Mouse (Mus musculus) embryonic facial prominence, embryonic 14.5 days (tissue): ENCODE data around the gene Sesn3. TPM values are rescaled to one million over a fixed set of nuclear protein-coding genes. Genes with fewer than 3 reads are reported as not detected.
A peak's percentile ranks its signal among the peaks of the same experiment; 100 is the strongest.
"Not testable (repeated sequence)": the region's sequence is repeated elsewhere in the genome, so short reads cannot be mapped to it uniquely, and the experiment has no call there.

Source experiments
- ATAC-seq: fragments of 200-750 bp; cut with Nextera tagmentation; 2 replicates; pipeline ENCODE4 v1.8.0; 2017; ENCODE audit warnings: low read depth, moderate number of reproducible peaks, moderate TSS enrichment
- DNase-seq: peaks from one replicate; pipeline ENCODE4 v3.0.0-alpha.2; 2015; ENCODE audit warnings: low spot score
- H3K27ac ChIP-seq: fragments of 300-500 bp; sonication (generic); replicated peaks from 2 replicates; pipeline ENCODE4 v1.5.1; 2014; ENCODE audit warnings: low read depth, mild to moderate bottlenecking, low read length, moderate library complexity
- H3K27me3 ChIP-seq: fragments of 300-500 bp; sonication (generic); replicated peaks from 2 replicates; pipeline ENCODE4 v1.6.1; 2014; ENCODE audit warnings: low read length; ENCODE audit not compliant: control insufficient read depth, insufficient read depth
- H3K36me3 ChIP-seq: fragments of 300-500 bp; sonication (generic); 2 replicates; pipeline ENCODE4 v1.6.1; 2014; ENCODE audit warnings: low read length, mixed read lengths; ENCODE audit not compliant: control insufficient read depth, insufficient read depth
- H3K4me1 ChIP-seq: fragments of 300-500 bp; sonication (generic); 2 replicates; pipeline ENCODE4 v1.6.1; 2014; ENCODE audit warnings: antibody characterized with exemption, low read length; ENCODE audit not compliant: control insufficient read depth, insufficient read depth
- H3K4me2 ChIP-seq: fragments of 300-500 bp; sonication (generic); 2 replicates; pipeline ENCODE4 v1.6.1; 2014; ENCODE audit warnings: low read depth, mild to moderate bottlenecking, low read length, moderate library complexity, mixed read lengths
- H3K4me3 ChIP-seq: fragments of 300-500 bp; sonication (generic); 2 replicates; pipeline ENCODE4 v1.5.1; 2014; ENCODE audit warnings: low read depth, mild to moderate bottlenecking, low read length
- H3K9ac ChIP-seq: fragments of 300-500 bp; sonication (generic); 2 replicates; pipeline ENCODE4 v1.6.1; 2014; ENCODE audit warnings: low read depth, mild to moderate bottlenecking, low read length, moderate library complexity, mixed read lengths
- H3K9me3 ChIP-seq: fragments of 300-500 bp; sonication (generic); 2 replicates; pipeline ENCODE4 v1.6.1; 2016; ENCODE audit warnings: low read length; ENCODE audit not compliant: control insufficient read depth
- WGBS: fragments of 180-500 bp; shearing (Covaris S2); extraction: QIAGEN DNeasy Blood & Tissue Kit; methylation state at CpG from one replicate; pipeline ENCODE4 v1.1.7; 2014; 5-methylcytosine and 5-hydroxymethylcytosine counted together
- polyA plus RNA-seq: library from polyadenylated mRNA; unstranded; fragments of >200 nt; fragmentation: Nextera tagmentation; extraction: Ambion mirVana; gene quantifications from 2 replicates; pipeline ENCODE4 v1.2.1, GENCODE M21; 2014

Sesn3 gene
- 21.7 and 25.8 TPM in 2 replicates for polyA plus RNA-seq

- Histone ChIP-seq H3K9me3 (no peaks in the 10 kb centered on the region), H3K4me3 (peak within 1 kb of the TSS; percentile 30), H3K36me3 (no peaks in the 10 kb centered on the region), H3K27me3 (no peaks in the 10 kb centered on the region), H3K27ac (peak within 1 kb of the TSS; percentile 90), H3K4me1 (peaks cover 12% of the 10 kb centered on the region; the same call in 1 of the 2 replicates), H3K9ac (peak within 1 kb of the TSS; percentile 52), H3K4me2 (peak within 1 kb of the TSS; percentile 56)
- DNase-seq (peak; percentile 88), ATAC-seq (peak; percentile 41)
- WGBS = 4% methylated on average over 25 of the region's 25 CpGs
These were observed at the start of gene Sesn3 for GRCm38 (mm10) chr9:14274986-14275720. Gene Sesn3, plus strand, starts transcription at chr9:14275067.

DNA sequence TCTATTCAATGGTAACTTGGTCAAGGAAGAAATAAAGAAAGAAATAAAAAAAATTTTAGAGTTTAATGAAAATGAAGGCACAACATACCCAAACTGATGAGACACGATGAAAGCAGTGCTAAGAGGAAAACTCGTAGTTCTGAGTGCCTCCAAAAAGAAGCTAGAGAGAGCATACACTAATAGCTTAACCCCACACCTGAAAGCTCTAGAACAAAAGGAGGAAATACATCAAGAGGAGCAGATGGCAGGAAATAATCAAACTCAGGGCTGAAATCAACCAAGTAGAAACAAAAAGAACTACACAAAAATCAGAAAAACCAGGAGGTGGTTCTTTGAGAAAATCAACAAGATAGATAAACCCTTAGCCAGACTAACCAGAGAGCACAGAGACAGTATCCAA, 47.8 kb upstream of the Sesn3 start:
- not testable (repeated sequence) for H3K4me2 ChIP-seq, H3K36me3 ChIP-seq, ATAC-seq, H3K4me3 ChIP-seq, H3K27ac ChIP-seq, H3K27me3 ChIP-seq, DNase-seq, H3K4me1 ChIP-seq, H3K9me3 ChIP-seq, H3K9ac ChIP-seq
- 95% methylated on average over 2 of the region's 2 CpGs for WGBS

GRCm38 (mm10) chr9:14233702-14234373, 41.0 kb upstream of the Sesn3 start:
- Histone ChIP-seq H3K9ac (no peak overlapping the region), H3K27me3 (no peaks in the 10 kb centered on the region), H3K27ac (no peak overlapping the region), H3K36me3 (no peaks in the 10 kb centered on the region), H3K4me1 (no peaks in the 10 kb centered on the region), H3K4me2 (no peak overlapping the region), H3K4me3 (no peak overlapping the region), H3K9me3 (no peaks in the 10 kb centered on the region)
- peak; percentile 84 for ATAC-seq
- WGBS = 37% methylated on average over 7 of the region's 7 CpGs
- peak; percentile 66 for DNase-seq

- no peaks in the 10 kb centered on the region for H3K9me3 ChIP-seq
- no peak overlapping the region for H3K4me3 ChIP-seq
- WGBS = 59% methylated on average over 2 of the region's 2 CpGs
- no peaks in the 10 kb centered on the region for H3K36me3 ChIP-seq
- H3K27me3 ChIP-seq = no peaks in the 10 kb centered on the region
- ATAC-seq = no peak
- H3K9ac ChIP-seq = no peak overlapping the region
- no peaks in the 10 kb centered on the region for H3K4me1 ChIP-seq
- DNase-seq = no peak
- no peak overlapping the region for H3K27ac ChIP-seq
- H3K4me2 ChIP-seq = no peak overlapping the region
These were observed 39.6 kb upstream of the Sesn3 start for GRCm38 (mm10) chr9:14235286-14235685.

DNA sequence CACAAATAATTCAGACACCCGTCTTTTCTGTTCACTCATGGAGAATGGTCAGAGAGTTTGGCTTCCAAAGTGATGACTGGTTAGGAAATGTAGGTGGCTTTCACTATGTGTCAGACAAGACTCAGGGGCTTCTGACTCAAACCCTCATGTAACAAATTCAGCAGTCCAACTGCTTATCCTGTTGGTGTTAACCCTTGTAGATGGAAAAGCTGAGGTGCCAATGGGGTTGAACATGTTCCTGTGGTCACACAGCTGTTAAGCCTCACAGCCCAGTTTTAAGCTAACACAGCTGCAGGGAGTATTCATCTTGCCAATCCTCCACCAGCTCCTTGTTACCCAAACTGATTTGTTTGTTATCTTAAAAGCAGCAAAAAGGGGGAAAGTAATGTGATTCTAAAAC, 33.9 kb upstream of the Sesn3 start:
- H3K4me1 ChIP-seq = peaks cover 11% of the 10 kb centered on the region
- not testable (repeated sequence) for H3K4me3 ChIP-seq, H3K4me2 ChIP-seq, ATAC-seq, H3K27ac ChIP-seq, DNase-seq, H3K27me3 ChIP-seq, H3K36me3 ChIP-seq, H3K9me3 ChIP-seq, H3K9ac ChIP-seq
- 61% methylated on average over 1 of the region's 1 CpGs for WGBS

- H3K4me2 ChIP-seq = no peak overlapping the region
- H3K4me1 ChIP-seq = peaks cover 19% of the 10 kb centered on the region
- no peaks in the 10 kb centered on the region for H3K36me3 ChIP-seq
- no peak overlapping the region for H3K27ac ChIP-seq
- whole genome bisulfite sequencing = 59% methylated on average over 2 of the region's 2 CpGs
- DNase-seq = no peak
- no peak overlapping the region for H3K9ac ChIP-seq
- H3K9me3 ChIP-seq = no peaks in the 10 kb centered on the region
- H3K27me3 ChIP-seq = no peaks in the 10 kb centered on the region
- no peak for ATAC-seq
- no peak overlapping the region for H3K4me3 ChIP-seq
These were observed 32.6 kb upstream of the Sesn3 start for GRCm38 (mm10) chr9:14242308-14242707.

- no peak overlapping the region for H3K4me2 ChIP-seq
- DNase-seq = no peak
- no peaks in the 10 kb centered on the region for H3K9me3 ChIP-seq
- no peak overlapping the region for H3K9ac ChIP-seq
- H3K4me3 ChIP-seq = no peak overlapping the region
- 39% methylated on average over 9 of the region's 9 CpGs for WGBS
- no peak for ATAC-seq
- H3K36me3 ChIP-seq = no peaks in the 10 kb centered on the region
- H3K4me1 ChIP-seq = peaks cover 28% of the 10 kb centered on the region
- no peak overlapping the region for H3K27ac ChIP-seq
- H3K27me3 ChIP-seq = no peaks in the 10 kb centered on the region
These were observed 30.3 kb upstream of the Sesn3 start for GRCm38 (mm10) chr9:14244528-14244927.

GRCm38 (mm10) chr9:14245013-14245586, 29.8 kb upstream of the Sesn3 start:
- H3K27me3 ChIP-seq = no peaks in the 10 kb centered on the region
- H3K9me3 ChIP-seq = no peaks in the 10 kb centered on the region
- no peak for DNase-seq
- no peak overlapping the region for H3K4me3 ChIP-seq
- no peak overlapping the region for H3K9ac ChIP-seq
- H3K36me3 ChIP-seq = no peaks in the 10 kb centered on the region
- no peak overlapping the region for H3K4me2 ChIP-seq
- 40% methylated on average over 7 of the region's 7 CpGs for WGBS
- ATAC-seq = no peak
- no peak overlapping the region for H3K27ac ChIP-seq
- peaks cover 28% of the 10 kb centered on the region for H3K4me1 ChIP-seq
